Mouse (Mus musculus): ENCODE data around the gene Olr1.

GRCm38 (mm10) chr6:129451411-129452039, 55.4 kb downstream of the Olr1 start, which contains the start of gene Clec1a:
- TF ChIP-seq POLR2A (IDR thresholded peaks at IDR 0.05; ENCODE audit: low read depth, low read length): no peak
- TF ChIP-seq EP300 (IDR thresholded peaks at IDR 0.05; ENCODE audit: low read length): no peak
- TF ChIP-seq MYC (IDR thresholded peaks at IDR 0.05; ENCODE audit: low read depth, low read length): no peak
- TF ChIP-seq CTCF (conservative IDR thresholded peaks at IDR 0.05 in 1 of 2, IDR thresholded peaks at IDR 0.05 in 1 of 2; ENCODE audit: low read depth in 2 of 2, low read length in 2 of 2): no peak
- TF ChIP-seq KAT2A (IDR thresholded peaks at IDR 0.05; ENCODE audit: insufficient replicate concordance, low read length): no peak
- TF ChIP-seq ZC3H11A (IDR thresholded peaks at IDR 0.05; ENCODE audit: low read depth, low read length): no peak
- no peak for TF ChIP-seq SMC3 (IDR thresholded peaks at IDR 0.05; ENCODE audit: low read depth, low read length)
- TF ChIP-seq RCOR1 (conservative IDR thresholded peaks at IDR 0.05; ENCODE audit: low read depth, low read length): no peak
- no peak for TF ChIP-seq TBP (conservative IDR thresholded peaks at IDR 0.05; ENCODE audit: low read depth, low read length)
- TF ChIP-seq MXI1 (IDR thresholded peaks at IDR 0.05; ENCODE audit: low read depth, low read length): no peak
- TF ChIP-seq JUND (conservative IDR thresholded peaks at IDR 0.05; ENCODE audit: low read depth, low read length): no peak
- TF ChIP-seq MEF2A (IDR thresholded peaks at IDR 0.05; ENCODE audit: borderline replicate concordance, low read depth, low read length): no peak
- TF ChIP-seq USF1 (IDR thresholded peaks at IDR 0.05; ENCODE audit: low read depth, low read length): no peak
- TF ChIP-seq ZKSCAN1 (IDR thresholded peaks at IDR 0.05; ENCODE audit: borderline replicate concordance, low read depth, low read length): no peak
